Mouse (Mus musculus): ENCODE results near the gene Cntrob.
"Not testable (repeated sequence)": the region's sequence is repeated elsewhere in the genome, so short reads cannot be mapped to it uniquely, and the experiment has no call there.

The Cntrob gene

DNA sequence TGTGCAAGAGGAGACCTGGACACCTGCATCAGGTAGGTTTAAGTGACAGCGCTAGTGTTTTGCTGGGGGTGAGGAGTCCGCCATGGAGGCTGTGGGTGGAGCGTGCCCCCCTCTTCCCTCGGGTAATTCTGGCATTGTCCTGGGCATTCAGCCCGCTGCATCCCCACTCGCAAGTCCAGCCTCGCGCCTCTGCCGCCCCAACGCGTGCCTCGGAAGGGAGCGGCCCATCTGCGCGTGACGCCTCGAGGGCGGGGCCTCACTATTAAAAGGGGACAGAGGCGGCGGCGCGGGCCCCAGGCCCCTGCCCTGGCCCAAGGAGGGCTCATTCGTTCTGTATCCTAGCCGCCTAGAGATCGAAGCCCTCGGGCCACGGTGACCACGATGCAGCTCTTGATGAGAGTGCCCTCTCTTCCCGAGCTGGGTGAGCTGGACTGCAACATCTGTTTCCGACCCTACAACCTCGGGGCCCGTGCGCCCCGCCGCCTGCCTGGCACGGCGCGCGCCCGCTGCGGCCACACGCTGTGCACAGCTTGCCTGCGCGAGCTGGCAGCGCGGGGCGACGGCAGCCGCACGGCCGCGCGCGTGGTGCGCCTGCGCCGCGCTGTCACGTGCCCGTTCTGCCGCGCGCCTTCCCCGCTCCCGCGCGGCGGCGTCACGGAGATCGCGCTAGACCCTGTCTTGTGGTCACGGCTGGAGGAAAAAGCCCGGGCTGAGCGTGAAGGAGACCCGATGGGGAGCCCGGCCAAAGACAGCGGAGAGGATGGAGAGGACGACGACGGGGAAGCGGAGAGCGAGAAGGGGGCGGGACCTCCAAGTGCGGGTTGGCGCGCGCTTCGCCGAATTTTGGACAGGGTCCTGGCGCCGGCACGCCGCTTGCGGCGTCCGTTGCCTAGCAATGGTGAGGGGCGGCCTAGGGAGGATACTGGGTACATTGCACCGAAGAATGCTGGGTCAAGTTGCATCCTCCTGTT, 16.9 kb upstream of the Cntrob start, which contains the start of gene Rnf227:
Rnf227 (plus strand) TSS at position 301 of the 971 bp plus-strand sequence.
- peak; percentile 68 to 80 for DNase-seq

DNA sequence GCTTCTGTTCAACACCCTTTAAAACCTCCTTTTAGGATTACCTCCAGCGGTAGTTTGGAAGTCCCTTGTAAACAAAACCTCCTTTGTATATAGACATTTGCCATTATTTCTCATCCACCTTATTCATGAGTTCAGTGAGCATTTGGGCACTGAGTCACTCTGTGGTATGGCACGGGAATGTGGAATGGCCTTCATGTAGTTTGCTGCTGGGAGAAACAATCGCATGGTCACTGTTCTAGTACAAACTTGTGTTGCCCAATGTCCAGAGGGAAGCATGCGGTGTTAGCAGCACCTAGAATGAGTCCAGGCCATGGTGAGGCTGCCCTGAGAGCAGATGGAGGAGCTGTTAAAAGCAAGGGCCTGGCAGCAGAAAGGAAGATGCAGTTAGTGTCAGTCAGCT, 11.2 kb upstream of the Cntrob start:
- no peak for DNase-seq

DNA sequence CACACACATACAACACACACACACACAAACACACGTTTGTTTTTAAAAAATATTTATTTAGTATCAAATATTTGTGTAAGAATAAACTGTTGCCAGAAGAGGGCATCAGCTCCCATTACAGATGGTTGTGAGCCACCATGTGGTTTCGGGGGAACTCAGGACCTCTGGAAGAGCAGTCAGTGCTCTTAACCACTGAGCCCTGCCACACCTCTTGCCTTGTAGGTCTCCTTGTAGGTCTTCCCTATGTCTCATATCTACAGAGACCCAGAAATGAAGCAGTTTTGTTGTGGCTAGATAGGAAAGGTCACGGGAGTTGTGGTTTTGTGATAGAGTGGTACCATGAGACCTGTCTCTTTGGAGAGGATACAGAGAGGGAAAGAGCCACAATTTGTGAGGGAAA, 10.3 kb upstream of the Cntrob start:
- peak in 1 of 2 experiments; percentile 13 for DNase-seq

DNA sequence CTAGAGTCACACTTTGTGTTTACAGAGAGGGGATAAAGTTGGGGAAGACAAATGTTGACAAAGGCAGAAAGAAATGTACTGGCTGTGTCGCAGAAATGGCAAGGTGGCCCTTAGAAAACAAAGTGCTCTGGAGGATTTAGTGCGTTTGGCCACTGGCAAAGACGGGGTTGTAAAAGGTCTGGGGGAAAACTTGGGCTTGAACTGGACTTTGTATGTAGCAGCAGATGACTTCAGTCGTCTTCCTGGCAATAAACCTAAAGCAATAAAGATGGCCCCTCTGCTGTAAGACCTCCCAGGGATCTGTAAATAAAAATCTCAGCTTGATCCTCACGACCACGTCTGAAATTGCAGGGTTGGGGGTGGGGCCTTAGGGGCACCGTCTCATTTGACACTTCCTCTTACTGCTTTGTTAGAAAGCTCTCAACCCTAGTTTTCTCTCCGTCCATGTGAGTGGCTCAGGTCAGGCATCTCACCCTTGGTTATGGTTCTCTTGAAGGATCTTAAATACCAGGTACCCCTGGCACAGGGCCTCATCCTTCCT, 9.2 kb upstream of the Cntrob start:
- peak; percentile 17 for DNase-seq

DNA sequence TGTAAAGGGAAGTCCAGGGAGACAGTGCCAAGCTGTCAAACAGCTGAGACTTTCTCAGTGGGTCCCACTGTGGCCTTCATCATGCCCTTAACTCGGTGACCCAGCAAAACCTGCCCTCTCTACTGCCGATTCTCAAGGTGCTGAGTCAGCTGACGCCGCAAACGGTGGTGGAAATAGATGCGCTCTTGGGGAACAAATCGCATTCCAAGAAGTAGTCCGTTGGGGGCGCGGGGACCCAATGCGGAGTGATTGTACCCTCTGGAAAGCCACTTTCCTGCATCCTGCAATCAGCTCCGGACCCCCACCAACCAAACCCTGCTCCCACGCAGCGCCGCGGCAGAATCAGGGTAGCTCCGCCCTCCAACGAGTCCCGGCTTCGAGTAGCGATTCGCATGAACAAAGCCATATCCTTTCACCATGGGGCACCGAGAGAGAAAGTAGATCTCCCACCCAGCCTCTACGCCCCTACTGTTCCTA, 8.4 kb upstream of the Cntrob start:
- peak; percentile 72 to 75 for DNase-seq

DNA sequence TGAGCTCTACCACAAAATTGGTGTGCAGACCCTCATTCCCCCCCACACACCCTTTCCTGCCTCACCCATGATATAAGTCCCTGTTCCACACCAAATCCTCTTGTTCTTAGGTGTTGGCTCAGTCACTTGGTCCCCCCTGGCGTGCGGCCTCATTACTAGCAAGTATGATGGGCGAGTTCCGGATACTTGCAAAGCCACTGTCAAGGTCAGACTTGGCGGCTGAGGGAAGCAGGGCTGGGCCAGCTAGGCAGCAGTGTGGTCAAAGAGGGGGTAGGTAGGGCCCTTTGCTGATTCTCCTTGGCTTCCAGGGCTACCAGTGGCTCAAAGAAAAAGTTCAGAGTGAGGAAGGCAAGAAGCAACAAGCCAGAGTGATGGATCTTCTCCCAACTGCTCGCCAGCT, 7.6 kb upstream of the Cntrob start:
- DNase-seq, result no peak

DNA sequence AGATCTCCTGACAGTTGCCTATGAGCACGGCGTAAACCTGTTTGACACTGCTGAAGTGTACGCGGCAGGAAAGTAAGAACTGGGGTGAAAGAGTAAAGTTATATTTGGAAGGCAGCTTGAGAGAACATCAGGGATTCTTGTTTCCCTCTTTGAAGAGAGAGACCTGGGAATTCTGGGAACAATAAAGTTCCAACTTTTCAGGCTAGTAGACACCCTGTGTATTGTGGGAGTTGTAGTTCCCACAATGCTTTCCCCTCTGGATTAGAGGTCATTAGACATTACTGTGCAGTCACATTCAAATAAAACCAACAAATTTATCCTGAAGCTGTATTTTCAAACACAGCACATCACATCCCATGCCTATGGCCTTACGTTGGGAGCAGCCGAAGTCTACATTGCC, 4.9 kb upstream of the Cntrob start:
- DNase-seq, result no peak

DNA sequence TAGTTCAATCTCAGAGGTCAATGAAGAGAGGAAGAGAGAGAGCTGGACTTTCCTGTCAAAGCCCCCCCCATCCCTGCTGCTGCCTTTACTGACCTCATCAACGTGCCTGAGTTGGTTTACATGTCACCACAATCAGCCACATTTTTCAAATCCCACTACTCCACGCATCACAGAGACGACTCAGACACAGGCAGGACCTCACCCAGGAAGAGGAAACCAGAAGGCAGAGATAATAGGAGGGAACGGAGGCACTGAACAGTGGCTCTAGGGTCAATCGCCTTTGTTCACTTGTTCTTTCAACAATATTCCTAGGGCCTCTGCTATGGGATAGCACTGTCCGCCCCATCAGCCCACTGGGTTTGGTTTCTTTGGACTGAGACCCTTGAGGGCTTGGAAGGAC, 4.1 kb upstream of the Cntrob start:
- no peak for DNase-seq

DNA sequence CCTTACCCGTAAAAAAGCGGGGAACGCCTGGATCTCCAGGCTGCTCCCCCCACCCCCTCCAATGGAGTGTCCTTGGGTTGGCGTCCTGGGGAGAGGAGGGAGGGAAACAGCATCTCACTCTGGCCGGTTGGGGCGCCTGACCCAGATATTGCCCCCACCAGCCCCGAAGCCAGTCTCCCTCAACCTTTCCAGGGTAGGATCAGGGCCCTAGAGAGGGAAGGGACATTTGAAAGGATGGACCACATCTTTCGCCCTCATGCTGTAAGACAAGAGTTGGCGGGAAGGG, 3.5 kb upstream of the Cntrob start:
- DNase-seq, result peak; percentile 12 to 15

DNA sequence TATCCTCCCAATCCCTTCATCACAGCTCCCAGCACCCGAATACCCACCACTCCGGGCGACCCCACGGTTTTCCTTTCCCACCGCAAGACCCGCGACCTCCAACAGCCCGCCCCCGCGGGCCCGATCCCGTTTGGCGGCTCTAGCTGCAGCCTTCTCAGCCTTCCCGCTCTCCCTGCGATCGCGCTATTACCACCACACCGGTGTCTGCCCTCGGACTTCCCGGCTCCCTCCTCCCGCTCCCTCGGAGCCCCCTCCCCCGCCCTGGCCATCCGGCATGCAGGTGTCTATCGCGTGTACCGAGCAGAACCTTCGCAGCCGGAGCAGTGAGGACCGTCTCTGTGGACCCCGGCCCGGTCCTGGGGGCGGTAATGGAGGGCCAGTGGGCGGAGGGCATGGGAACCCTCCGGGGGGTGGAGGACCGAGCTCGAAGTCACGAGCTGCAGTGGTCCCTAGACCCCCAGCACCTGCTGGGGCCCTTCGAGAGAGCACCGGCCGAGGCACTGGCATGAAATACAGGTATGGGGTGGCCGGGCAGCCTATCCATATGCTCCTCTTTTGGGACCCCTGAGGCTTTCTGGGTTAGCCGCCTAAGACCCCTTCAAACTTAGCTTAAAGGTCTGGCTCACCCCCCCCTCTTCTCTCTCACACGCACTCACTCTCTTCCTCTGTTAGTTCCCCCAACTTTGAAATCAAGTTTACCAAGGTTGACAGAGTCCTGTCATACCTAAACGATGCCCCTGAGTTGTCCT, 3.0 kb upstream of the Cntrob start:
- DNase-seq, result no peak

DNA sequence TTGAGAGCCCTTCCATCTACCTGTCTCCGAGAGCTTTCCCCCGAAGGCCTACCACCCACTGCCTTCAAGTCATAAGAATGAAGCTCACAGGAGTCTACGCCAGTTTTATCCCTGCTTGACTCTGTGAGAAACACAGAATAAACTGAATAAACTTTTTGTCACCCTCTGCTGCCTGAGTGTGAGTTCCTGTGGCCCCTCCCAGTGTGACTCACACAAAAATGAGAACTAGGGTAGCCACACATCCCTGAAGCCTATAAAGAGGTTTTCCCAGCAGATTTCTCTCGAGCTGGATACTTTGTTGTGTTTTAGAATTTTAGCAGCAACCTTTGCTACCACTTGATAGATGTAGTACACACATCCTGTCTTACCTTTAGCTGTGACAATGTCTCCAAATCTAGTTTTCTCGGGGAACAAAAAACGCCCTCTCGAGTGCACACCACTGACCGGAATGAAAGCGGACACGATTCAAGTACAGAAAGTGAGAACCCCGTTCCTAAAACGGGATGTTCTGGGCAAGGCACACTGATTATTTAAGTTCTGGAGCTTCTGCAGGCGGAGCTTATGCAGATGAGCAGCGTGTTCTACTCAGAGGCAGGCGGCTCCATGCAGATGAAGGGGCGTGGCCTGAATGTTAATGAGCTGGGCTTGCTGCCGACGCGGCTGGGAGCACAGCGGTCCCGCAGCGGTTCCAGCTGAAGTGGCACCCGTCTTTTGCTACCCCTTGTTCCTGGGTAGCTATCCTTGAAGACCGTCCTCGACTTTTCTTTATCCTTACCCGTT, 2.2 kb upstream of the Cntrob start, which contains the start of gene Kcnab3:
Kcnab3 (plus strand) TSS at position 631 of the 780 bp plus-strand sequence.
- DNase-seq, result peak; percentile 87 to 89

DNA sequence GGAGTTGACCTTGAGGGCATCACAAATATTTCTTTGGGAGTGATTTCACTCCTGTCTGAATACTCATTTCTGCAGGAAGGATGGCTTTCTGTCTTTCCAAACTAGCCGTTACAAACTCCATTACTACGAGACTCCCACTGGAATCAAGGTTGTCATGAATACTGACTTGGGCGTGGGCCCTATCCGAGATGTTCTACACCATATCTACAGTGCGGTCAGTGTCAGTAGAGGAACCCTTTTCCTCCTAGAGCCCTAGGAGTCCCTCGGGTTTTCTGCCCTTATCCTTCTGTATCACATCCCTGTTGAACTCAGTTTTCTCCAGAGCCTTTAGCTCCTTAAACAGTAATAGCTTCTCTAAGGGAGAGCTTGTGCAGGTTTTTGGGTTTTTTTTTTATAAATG, 1.2 kb upstream of the Cntrob start:
- DNase-seq, result no peak

DNA sequence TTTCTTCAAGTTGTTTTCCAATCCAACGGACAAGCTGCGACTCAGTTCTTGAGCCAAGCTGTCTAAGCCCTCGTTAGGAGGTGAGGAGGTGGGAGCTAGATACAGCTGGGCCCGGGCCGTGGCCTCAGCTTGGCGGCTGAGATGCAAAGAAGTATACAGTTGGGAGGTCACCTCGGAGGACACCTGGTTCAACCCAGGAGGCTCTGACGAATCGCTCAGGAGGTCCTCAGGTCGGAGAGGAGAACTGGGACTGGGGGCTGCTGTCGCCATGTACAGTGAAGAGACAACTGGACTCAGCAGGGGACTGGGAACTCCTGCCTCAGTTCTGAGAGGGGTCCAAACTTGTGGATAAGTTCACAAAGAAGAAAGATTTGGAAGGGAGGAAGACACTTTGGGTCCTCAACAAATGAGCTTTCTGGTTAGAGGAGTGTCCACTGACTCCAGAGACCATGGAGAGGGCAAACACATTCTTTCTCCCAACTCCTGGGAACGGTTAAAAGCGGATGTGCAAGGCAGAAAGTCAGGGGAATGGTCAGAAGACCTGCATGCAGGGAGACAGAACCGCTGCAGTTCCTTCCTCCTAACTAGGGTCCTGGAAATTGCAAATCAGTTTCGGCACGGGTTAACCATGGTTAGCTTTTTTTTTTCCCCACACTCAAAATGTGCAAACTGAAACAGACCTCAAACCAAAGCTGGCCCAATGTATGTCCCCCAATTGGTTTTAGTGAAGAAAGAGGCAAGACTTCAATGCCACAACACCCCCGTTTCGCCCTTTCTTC, 693 bp downstream of the Cntrob start:
- DNase-seq, result no peak

DNA sequence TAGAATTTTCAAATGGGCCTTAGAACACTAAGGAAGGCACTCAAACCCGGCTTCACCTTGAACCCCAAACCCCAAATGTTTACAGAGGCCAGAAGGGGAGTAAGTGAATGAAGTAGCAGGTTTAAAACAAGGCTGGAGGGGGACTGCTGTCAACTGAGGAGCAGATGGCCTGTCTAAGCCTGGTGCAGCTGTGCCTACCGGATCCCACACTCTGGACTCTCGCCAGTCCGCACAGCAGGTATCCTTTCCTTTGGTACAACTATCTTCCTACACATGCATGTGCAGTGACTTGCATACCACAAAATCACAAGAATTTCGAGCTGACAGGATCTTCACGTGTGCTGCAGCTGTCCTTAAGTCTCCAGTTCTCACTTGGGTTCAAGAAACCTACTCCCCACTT, 1.6 kb downstream of the Cntrob start:
- no peak for DNase-seq

DNA sequence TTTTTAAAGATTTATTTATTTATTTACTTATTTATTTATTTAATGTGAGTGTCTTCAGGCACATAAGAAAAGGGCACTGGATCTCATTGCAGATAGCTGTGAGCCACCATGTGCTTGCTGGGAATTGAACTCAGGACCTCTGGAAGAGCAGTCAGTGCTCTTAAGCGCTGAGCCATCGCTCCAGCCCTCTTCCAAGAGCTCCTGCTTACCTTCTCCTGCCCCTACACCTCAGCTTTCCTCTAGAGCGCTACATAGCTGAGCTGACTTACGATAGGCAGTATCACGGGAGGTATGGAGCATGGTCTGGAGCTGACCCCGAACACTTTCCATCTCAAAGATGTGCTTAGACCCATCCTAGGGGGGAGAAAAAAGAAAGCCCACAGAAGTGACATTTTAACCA, 2.0 kb downstream of the Cntrob start:
- DNase-seq, result no peak

DNA sequence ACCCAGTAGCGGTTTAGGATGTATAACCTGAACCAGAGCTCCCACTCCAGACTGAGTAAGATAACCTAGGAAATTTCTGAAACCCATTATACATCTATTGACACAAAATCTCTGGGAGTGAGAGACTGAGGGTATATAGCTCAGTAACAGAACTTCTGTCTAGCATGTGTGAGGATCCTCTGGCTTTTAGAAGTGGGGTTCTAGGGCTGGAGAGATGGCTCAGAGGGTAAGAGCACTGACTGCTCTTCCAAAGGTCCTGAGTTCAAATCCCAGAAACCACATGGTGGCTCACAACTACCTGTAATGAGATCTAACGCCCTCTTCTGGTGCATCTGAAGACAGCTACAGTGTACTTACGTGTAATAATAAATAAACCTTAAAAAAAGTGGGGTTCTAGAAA, 5.6 kb downstream of the Cntrob start:
- not testable (repeated sequence) for DNase-seq

DNA sequence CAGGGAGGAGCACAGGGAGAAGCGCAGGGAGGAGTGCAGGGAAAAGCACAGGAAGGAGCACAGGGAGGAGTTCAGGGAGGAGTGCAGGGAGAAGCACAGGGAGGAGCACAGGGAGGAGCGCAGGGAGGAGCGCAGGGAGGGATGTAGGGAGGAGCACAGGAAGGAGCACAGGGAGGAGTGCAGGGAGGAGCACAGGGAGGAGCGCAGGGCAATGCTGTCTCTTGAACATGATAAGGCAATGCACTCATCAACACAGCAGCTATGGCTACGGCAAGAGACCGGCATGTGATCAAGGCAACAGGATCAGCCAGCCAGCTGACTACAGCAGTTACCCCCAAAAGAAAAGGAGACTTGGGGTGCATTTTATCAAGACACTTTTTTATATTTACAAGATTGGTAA, 7.2 kb downstream of the Cntrob start:
- DNase-seq, result no peak

DNA sequence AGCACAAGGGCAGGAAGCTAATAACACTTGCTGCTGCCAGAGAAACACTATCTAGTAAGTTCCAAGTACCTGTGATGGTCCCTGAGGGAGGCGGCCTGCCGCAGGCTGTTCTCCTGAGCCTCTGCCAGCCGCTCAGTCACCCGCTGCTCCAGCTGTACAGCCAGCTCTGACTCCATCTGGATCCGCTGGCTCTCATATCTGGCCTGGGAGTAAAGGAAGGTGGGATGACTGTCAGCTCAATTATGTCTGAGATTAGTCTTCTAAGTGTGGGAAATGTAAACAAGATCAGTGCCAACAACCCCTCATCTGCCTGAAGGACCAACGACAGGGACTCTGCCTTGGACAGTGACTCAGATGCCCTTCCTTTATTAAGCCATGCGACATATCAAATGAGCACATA, 12.3 kb downstream of the Cntrob start:
- no peak for DNase-seq

DNA sequence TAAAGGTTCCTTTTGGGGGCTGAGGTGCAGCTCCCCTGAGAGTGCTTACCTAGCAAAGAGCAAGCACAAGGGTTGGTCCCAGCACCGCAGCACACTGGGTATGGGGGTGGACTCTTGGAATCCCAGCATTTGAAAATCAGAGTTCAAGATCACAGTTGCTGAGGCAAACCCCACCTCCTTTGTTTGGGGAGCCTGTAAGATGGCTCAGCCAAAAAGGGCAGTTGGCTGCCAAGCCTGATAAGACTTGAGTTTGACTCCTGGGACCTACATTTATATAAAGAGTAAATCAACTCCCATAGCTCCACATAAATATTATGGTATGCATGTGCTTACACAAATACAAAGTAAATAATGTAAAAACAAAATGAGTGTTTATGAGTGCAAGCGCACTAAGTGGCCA, 17.5 kb downstream of the Cntrob start:
- no peak for DNase-seq

DNA sequence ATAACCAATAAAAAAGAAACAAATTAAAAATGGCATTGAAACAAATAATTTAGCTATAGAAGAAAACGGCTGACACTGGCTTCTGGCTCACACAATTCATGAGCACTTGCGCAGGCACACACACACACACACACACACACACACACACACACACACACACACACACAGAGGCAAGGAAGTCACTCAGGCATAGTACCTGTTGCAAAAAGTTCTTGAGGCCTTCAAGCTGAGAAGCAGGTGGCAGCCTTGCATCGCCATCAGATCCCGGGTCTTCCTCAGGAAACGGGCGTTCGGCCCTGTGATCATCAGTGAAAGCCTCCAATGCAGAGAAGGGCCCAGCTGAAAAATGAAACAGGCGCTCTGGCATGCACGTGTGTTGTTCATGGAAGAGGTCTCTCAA, 18.3 kb downstream of the Cntrob start:
- DNase-seq, result peak; percentile 72 to 73

DNA sequence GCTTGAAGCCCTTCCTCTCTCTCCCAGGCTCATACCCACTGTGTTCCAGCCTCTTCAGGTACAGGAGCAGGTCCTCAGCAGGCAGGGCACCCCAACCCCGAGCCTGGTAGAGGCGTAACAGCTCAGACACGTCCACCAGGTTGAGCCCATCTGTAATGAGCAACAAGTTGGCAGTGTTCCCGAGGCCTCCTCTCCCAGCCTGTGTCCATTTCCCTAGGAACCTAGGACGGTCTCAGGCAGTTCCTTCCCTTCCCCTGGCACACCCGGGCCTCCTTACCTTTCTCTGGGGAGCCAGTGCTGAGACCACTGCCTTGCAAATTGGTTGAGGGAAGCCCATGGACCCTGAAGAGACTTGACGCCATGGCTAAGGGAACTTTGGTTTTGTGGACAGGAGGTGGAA, 20.8 kb downstream of the Cntrob start:
- DNase-seq, result no peak

DNA sequence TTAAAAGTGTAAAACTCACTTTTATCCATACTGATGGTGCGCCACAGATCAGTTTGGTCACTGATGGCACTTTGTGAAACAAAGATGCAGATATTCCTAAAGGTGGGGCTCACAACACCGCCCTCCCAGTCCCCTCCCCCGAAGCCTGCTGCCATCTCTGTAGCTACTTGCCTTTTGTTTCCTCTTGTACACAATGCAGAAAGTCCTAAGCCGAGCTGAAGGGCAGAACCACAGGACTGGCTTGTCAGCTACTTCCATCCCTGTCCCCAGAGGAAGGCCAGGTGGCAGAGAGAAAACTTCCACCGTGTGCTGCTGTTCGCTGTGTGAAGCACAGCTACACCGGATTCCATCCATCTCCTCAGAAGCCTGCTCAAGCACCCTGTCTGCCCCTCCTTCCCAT, 25.3 kb downstream of the Cntrob start:
- no peak for DNase-seq

All from B cell, adult 2 months (primary cell).